Mouse (Mus musculus) thymus, adult 2 months (tissue): ENCODE results near the gene Gm20388.

Experiments
- CTCF ChIP-seq: fragments of 200-500 bp; IDR thresholded peaks from 2 replicates; pipeline ENCODE4 v1.5.1; 2012; ENCODE audit warnings: mild to moderate bottlenecking, control low read depth, low read length, moderate library complexity, borderline replicate concordance; ENCODE audit not compliant: control insufficient read depth, poor library complexity, insufficient read depth; ENCODE audit errors: extremely low read depth
- POLR2A ChIP-seq: fragments of 200-500 bp; IDR thresholded peaks from 2 replicates; pipeline ENCODE4 v1.6.1; 2012; ENCODE audit warnings: mild to moderate bottlenecking, low read length, control low read depth, moderate library complexity; ENCODE audit not compliant: control insufficient read depth, poor library complexity, insufficient read depth; ENCODE audit errors: extremely low read depth

GRCm38 (mm10) chr8:122569996-122570395 is 2659.4 kb downstream of the Gm20388 start:
- TF ChIP-seq POLR2A (no peak), CTCF (no peak)
